Mouse (Mus musculus): ENCODE results near the gene Fpr3. TPM values are rescaled to one million over a fixed set of nuclear protein-coding genes. Genes with fewer than 3 reads are reported as not detected.

The Fpr3 gene
- polyA plus RNA-seq, 1 experiment from 2014 or later, result not detected

- H3K9ac ChIP-seq (replicated peaks), result no peak overlapping the region
- H3K4me2 ChIP-seq (ENCODE audit: low read depth, low read length), result no peak overlapping the region
- 0 out of 2 replicates have a peak, but pooled peaks cover 4% of the 10 kb centered on the region for H3K4me1 ChIP-seq (ENCODE audit: insufficient read depth)
- DNase-seq, result no peak
- H3K27ac ChIP-seq (ENCODE audit: low read depth), result peak overlapping the region; percentile 56
- no peaks in the 10 kb centered on the region for H3K36me3 ChIP-seq (replicated peaks; ENCODE audit: insufficient read depth, low read length)
- ATAC-seq, result peak; percentile 68
- H3K4me3 ChIP-seq (ENCODE audit: low read depth, low read length), result no peak overlapping the region
- TF ChIP-seq CTCF (IDR thresholded peaks at IDR 0.05; ENCODE audit: low read depth), result no peak
- TF ChIP-seq EP300 (IDR thresholded peaks at IDR 0.05; ENCODE audit: low read depth), result peak; percentile 77
- H3K9me3 ChIP-seq (ENCODE audit: low read length), result no peaks in the 10 kb centered on the region
- 31% methylated on average over 2 of the region's 2 CpGs for WGBS (ENCODE audit: insufficient replicate concordance)
- H3K27me3 ChIP-seq (ENCODE audit: insufficient read depth, low read length), result no peaks in the 10 kb centered on the region
Measured at GRCm38 (mm10) chr17:17871697-17872096, 16.0 kb upstream of the Fpr3 start.

DNA sequence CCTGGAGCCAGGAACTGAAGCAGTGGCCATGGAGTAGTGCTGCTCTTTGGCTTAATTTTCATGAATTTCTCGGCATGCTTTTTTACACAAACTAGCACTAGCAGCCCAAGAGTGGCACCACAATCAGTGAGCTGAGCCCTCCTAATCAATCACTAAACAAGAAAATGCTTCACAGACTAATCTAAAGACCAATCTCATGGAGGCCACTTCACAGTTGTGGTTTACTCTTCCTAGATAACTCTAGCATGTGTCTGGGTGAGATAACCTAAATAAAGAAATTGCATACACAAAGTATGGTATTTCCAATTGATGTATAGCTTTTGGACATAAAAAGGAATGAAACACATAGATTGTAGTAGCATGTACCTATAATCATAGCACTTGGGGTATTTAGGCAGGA is 8.3 kb upstream of the Fpr3 start:
- H3K4me2 ChIP-seq (ENCODE audit: low read depth, low read length), result no peak overlapping the region
- TF ChIP-seq CTCF (IDR thresholded peaks at IDR 0.05; ENCODE audit: low read depth) (no peak), EP300 (IDR thresholded peaks at IDR 0.05; ENCODE audit: low read depth) (no peak)
- H3K27me3 ChIP-seq (ENCODE audit: insufficient read depth, low read length), result no peaks in the 10 kb centered on the region
- 62% methylated on average over 1 of the region's 1 CpGs for WGBS (ENCODE audit: insufficient replicate concordance)
- no peaks in the 10 kb centered on the region for H3K4me1 ChIP-seq (ENCODE audit: insufficient read depth)
- DNase-seq (no peak), ATAC-seq (no peak)
- H3K9ac ChIP-seq (replicated peaks), result no peak overlapping the region
- H3K27ac ChIP-seq (ENCODE audit: low read depth), result no peak overlapping the region
- no peaks in the 10 kb centered on the region for H3K9me3 ChIP-seq (ENCODE audit: low read length)
- H3K36me3 ChIP-seq (replicated peaks; ENCODE audit: insufficient read depth, low read length), result no peaks in the 10 kb centered on the region
- H3K4me3 ChIP-seq (ENCODE audit: low read depth, low read length), result no peak overlapping the region

DNA sequence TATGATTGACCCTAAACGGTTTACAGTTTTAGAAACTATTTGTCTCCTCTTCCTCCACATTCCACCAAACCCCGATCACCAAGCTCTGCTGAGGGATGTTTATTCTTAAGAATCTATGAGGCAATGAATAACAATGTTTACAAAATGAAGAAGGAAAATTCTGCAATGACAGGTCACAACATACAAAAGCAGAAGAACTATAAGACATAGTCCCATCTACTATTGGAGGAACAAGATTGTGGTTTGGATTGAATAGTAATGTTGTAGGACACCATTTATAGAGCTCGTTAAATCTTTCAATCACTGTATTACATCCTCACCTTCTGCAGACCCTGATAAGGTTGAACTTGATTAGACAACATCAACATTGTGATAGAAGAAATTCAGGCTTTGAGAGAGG is 5.0 kb upstream of the Fpr3 start:
- Histone ChIP-seq H3K4me2 (ENCODE audit: low read depth, low read length) (no peak overlapping the region), H3K27ac (ENCODE audit: low read depth) (0 out of 2 replicates have a peak overlapping the region, but pooled peaks have one; percentile 22), H3K4me1 (ENCODE audit: insufficient read depth) (no peaks in the 10 kb centered on the region), H3K36me3 (replicated peaks; ENCODE audit: insufficient read depth, low read length) (no peaks in the 10 kb centered on the region), H3K4me3 (ENCODE audit: low read depth, low read length) (peak overlapping the region; percentile 19), H3K9me3 (ENCODE audit: low read length) (no peaks in the 10 kb centered on the region), H3K27me3 (ENCODE audit: insufficient read depth, low read length) (no peaks in the 10 kb centered on the region), H3K9ac (replicated peaks) (no peak overlapping the region; the same call in 1 of the 2 replicates)
- TF ChIP-seq EP300 (IDR thresholded peaks at IDR 0.05; ENCODE audit: low read depth) (no peak), CTCF (IDR thresholded peaks at IDR 0.05; ENCODE audit: low read depth) (no peak)
- no peak for DNase-seq
- 59% methylated on average over 3 of the region's 3 CpGs for WGBS (ENCODE audit: insufficient replicate concordance)
- ATAC-seq, result no peak

GRCm38 (mm10) chr17:17883840-17884239 is 3.8 kb upstream of the Fpr3 start, which contains the start of gene Fpr1:
TSS of gene Fpr1 (minus strand) at chr17:17883940.
- ATAC-seq, result no peak
- Histone ChIP-seq H3K36me3 (replicated peaks; ENCODE audit: insufficient read depth, low read length) (no peaks in the 10 kb centered on the region), H3K9me3 (ENCODE audit: low read length) (no peaks in the 10 kb centered on the region), H3K27ac (ENCODE audit: low read depth) (peak within 1 kb of the TSS; percentile 26; the same call in 1 of the 2 replicates), H3K4me1 (ENCODE audit: insufficient read depth) (no peaks in the 10 kb centered on the region), H3K27me3 (ENCODE audit: insufficient read depth, low read length) (no peaks in the 10 kb centered on the region), H3K9ac (replicated peaks) (no peak within 1 kb of the TSS; the same call in 1 of the 2 replicates), H3K4me2 (ENCODE audit: low read depth, low read length) (peak within 1 kb of the TSS; percentile 28; the same call in 1 of the 2 replicates), H3K4me3 (ENCODE audit: low read depth, low read length) (peak within 1 kb of the TSS; percentile 19)
- 37% methylated on average over 1 of the region's 1 CpGs for WGBS (ENCODE audit: insufficient replicate concordance)
- no peak for TF ChIP-seq EP300 (IDR thresholded peaks at IDR 0.05; ENCODE audit: low read depth)
- no peak for TF ChIP-seq CTCF (IDR thresholded peaks at IDR 0.05; ENCODE audit: low read depth)
- DNase-seq, result no peak

DNA sequence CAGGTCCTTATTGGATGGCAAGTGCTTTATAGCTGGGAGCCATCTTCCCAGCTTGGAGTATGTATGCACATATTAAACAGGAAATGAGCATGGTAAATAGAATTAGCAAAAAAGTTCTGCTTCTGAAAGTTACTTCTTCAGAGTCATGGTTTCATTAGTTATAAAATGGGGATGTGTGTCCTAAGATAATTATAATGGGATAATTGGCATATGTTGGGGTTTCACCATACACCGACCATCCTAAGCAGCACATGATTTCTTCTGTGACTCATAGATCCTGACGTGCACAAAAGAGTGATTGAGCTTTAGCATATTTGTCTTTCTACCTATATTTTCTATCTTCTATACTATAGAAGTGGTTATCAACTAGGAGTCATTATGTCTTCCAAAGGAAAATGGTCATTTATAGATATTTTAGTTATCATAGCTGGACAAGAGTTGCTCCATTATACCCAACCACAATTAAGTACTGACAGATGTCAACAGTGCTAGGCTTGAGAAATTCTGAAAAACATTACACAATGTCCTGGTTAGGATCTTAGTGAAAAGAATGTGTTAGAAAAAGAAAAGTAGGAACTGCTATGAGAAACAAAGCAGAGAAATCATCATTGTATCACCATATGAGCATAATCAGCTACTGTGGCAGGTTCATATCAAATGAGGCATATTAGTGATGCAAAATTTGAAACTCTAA is 2.2 kb downstream of the Fpr3 start:
- WGBS (ENCODE audit: insufficient replicate concordance), result 66% methylated on average over 2 of the region's 2 CpGs
- no peaks in the 10 kb centered on the region for H3K27me3 ChIP-seq (ENCODE audit: insufficient read depth, low read length)

GRCm38 (mm10) chr17:17896039-17896438 is 8.4 kb downstream of the Fpr3 start:
- Histone ChIP-seq H3K4me1 (ENCODE audit: insufficient read depth) (no peaks in the 10 kb centered on the region), H3K9ac (replicated peaks) (no peak overlapping the region), H3K27me3 (ENCODE audit: insufficient read depth, low read length) (no peaks in the 10 kb centered on the region), H3K4me3 (ENCODE audit: low read depth, low read length) (no peak overlapping the region), H3K9me3 (ENCODE audit: low read length) (no peaks in the 10 kb centered on the region), H3K27ac (ENCODE audit: low read depth) (no peak overlapping the region), H3K36me3 (replicated peaks; ENCODE audit: insufficient read depth, low read length) (no peaks in the 10 kb centered on the region), H3K4me2 (ENCODE audit: low read depth, low read length) (no peak overlapping the region)
- TF ChIP-seq CTCF (IDR thresholded peaks at IDR 0.05; ENCODE audit: low read depth), result peak; percentile 77
- TF ChIP-seq EP300 (IDR thresholded peaks at IDR 0.05; ENCODE audit: low read depth), result no peak
- 2% methylated on average over 4 of the region's 4 CpGs for WGBS (ENCODE audit: insufficient replicate concordance)
- ATAC-seq, result no peak
- DNase-seq, result no peak

More for the DNA sequence above, 2.2 kb downstream of the Fpr3 start:
- Histone ChIP-seq H3K27ac (ENCODE audit: low read depth) (no peak overlapping the region), H3K4me3 (ENCODE audit: low read depth, low read length) (no peak overlapping the region), H3K4me2 (ENCODE audit: low read depth, low read length) (peak overlapping the region; percentile 22; the same call in 1 of the 2 replicates), H3K9ac (replicated peaks) (no peak overlapping the region), H3K4me1 (ENCODE audit: insufficient read depth) (no peaks in the 10 kb centered on the region), H3K36me3 (replicated peaks; ENCODE audit: insufficient read depth, low read length) (no peaks in the 10 kb centered on the region), H3K9me3 (ENCODE audit: low read length) (no peaks in the 10 kb centered on the region)
- DNase-seq (no peak), ATAC-seq (0 out of 2 replicates have a peak, but pooled peaks have one; percentile 40)
- TF ChIP-seq CTCF (IDR thresholded peaks at IDR 0.05; ENCODE audit: low read depth) (no peak), EP300 (IDR thresholded peaks at IDR 0.05; ENCODE audit: low read depth) (no peak)

Measured in liver, postnatal 0 days (tissue).